10 mouse cellular contexts compared by ENCODE assay signal in genomic region chrX:102958917-102959316, GRCm38 (mm10). TPM values are rescaled to one million over a fixed set of nuclear protein-coding genes. Genes with fewer than 3 reads are reported as not detected.
DNase-seq lines count a peak whose midpoint lies in the region; ATAC-seq lines count a peak whose summit lies in the region.
"Had no signal": no experiment of that assay in that cellular context is flagged by ENCODE, and none has a peak within 500 bp of the region (broad histone marks: within the 10 kb centered on the region; RNA-seq: fewer than 3 reads in every experiment).

No protein-coding gene starts in this region.

- no peak for ATAC-seq in hindbrain, embryonic 11.5 days (ENCODE audit: low FRiP score)
- no peak; the same call in 1 of the 2 replicates for ATAC-seq in hindbrain, embryonic 16.5 days
- peak; percentile 69; the same call in 1 of the 2 replicates for ATAC-seq in neural tube, embryonic 15.5 days (ENCODE audit: low FRiP score)
- ATAC-seq in intestine, embryonic 16.5 days, result no peak

- peak; percentile 34 for DNase-seq in hindbrain, embryonic 11.5 days (ENCODE audit: low spot score)
- DNase-seq in 3T3-L1 (ENCODE audit: low read depth, low spot score) (peak; percentile 44), NIH3T3 (ENCODE audit: low read depth) (peak; percentile 37)
- peak; percentile 9 for DNase-seq in embryonic facial prominence, embryonic 10.5 days (ENCODE audit: low spot score)
- DNase-seq in spleen, adult 12 weeks (ENCODE audit: low spot score), result no peak

- WGBS in hindbrain, embryonic 11.5 days, result 37% methylated on average over 4 of the region's 4 CpGs
- 28% methylated on average over 4 of the region's 4 CpGs for WGBS in hindbrain, embryonic 16.5 days
- 38% methylated on average over 4 of the region's 4 CpGs for WGBS in embryonic facial prominence, embryonic 10.5 days
- 37% methylated on average over 4 of the region's 4 CpGs for WGBS in neural tube, embryonic 15.5 days
- WGBS in intestine, embryonic 16.5 days, result 34% methylated on average over 4 of the region's 4 CpGs

- H3K27me3 ChIP-seq in hindbrain, embryonic 11.5 days (ENCODE audit: control insufficient read depth, insufficient read depth, low read length), result no peaks in the 10 kb centered on the region
- H3K27me3 ChIP-seq in hindbrain, embryonic 16.5 days (replicated peaks; ENCODE audit: control insufficient read depth, insufficient read depth, low read length), result peaks cover 2% of the 10 kb centered on the region; the same call in 1 of the 2 replicates
- H3K27me3 ChIP-seq in embryonic facial prominence, embryonic 10.5 days (replicated peaks; ENCODE audit: low read depth, poor library complexity, severe bottlenecking), result peaks cover 29% of the 10 kb centered on the region
- H3K27me3 ChIP-seq in neural tube, embryonic 15.5 days (replicated peaks), result peaks cover 6% of the 10 kb centered on the region; the same call in 1 of the 2 replicates
- 0 out of 2 replicates have a peak, but pooled peaks cover 5% of the 10 kb centered on the region for H3K27me3 ChIP-seq in intestine, embryonic 16.5 days (replicated peaks; ENCODE audit: control insufficient read depth, insufficient read depth, low read length)
- H3K27me3 ChIP-seq: hindbrain, embryonic 15.5 days had no signal

- H3K4me3 ChIP-seq in hindbrain, embryonic 11.5 days (ENCODE audit: low read depth, low read length), result no peak overlapping the region
- no peak overlapping the region for H3K4me3 ChIP-seq in hindbrain, embryonic 16.5 days (ENCODE audit: low read length)
- H3K4me3 ChIP-seq in embryonic facial prominence, embryonic 10.5 days, result no peak overlapping the region
- no peak overlapping the region for H3K4me3 ChIP-seq in neural tube, embryonic 15.5 days (replicated peaks)
- no peak overlapping the region for H3K4me3 ChIP-seq in intestine, embryonic 16.5 days (ENCODE audit: low read length)
- H3K4me3 ChIP-seq: hindbrain, embryonic 15.5 days; midbrain, embryonic 12.5 days had no signal

- H3K9ac ChIP-seq in hindbrain, embryonic 11.5 days (ENCODE audit: low read depth, low read length), result no peak overlapping the region
- H3K9ac ChIP-seq in hindbrain, embryonic 16.5 days (ENCODE audit: low read depth, low read length), result no peak overlapping the region
- H3K9ac ChIP-seq in neural tube, embryonic 15.5 days (replicated peaks), result no peak overlapping the region
- H3K9ac ChIP-seq in intestine, embryonic 16.5 days (ENCODE audit: low read depth, low read length), result no peak overlapping the region
- H3K9ac ChIP-seq: hindbrain, embryonic 15.5 days; midbrain, embryonic 12.5 days had no signal

- H3K4me2 ChIP-seq in hindbrain, embryonic 11.5 days (replicated peaks; ENCODE audit: low read depth, low read length), result no peak overlapping the region
- no peak overlapping the region for H3K4me2 ChIP-seq in hindbrain, embryonic 16.5 days (ENCODE audit: low read length)
- H3K4me2 ChIP-seq in neural tube, embryonic 15.5 days, result no peak overlapping the region
- H3K4me2 ChIP-seq in intestine, embryonic 16.5 days (ENCODE audit: low read depth, low read length), result no peak overlapping the region
- H3K4me2 ChIP-seq: hindbrain, embryonic 15.5 days; midbrain, embryonic 12.5 days had no signal

- no peaks in the 10 kb centered on the region for H3K9me3 ChIP-seq in hindbrain, embryonic 11.5 days (ENCODE audit: control insufficient read depth, low read length)
- H3K9me3 ChIP-seq in hindbrain, embryonic 16.5 days (ENCODE audit: control insufficient read depth, low read length), result no peaks in the 10 kb centered on the region
- H3K9me3 ChIP-seq in embryonic facial prominence, embryonic 10.5 days, result no peaks in the 10 kb centered on the region
- H3K9me3 ChIP-seq in neural tube, embryonic 15.5 days (replicated peaks), result no peaks in the 10 kb centered on the region
- no peaks in the 10 kb centered on the region for H3K9me3 ChIP-seq in intestine, embryonic 16.5 days (ENCODE audit: control insufficient read depth, low read length)
- H3K9me3 ChIP-seq: hindbrain, embryonic 15.5 days; midbrain, embryonic 12.5 days had no signal

- H3K4me1 ChIP-seq in hindbrain, embryonic 11.5 days (replicated peaks; ENCODE audit: control insufficient read depth, insufficient read depth, low read length), result no peaks in the 10 kb centered on the region
- no peaks in the 10 kb centered on the region for H3K4me1 ChIP-seq in hindbrain, embryonic 16.5 days (ENCODE audit: control insufficient read depth, insufficient read depth, low read depth, low read length)
- H3K4me1 ChIP-seq in embryonic facial prominence, embryonic 10.5 days, result no peaks in the 10 kb centered on the region
- no peaks in the 10 kb centered on the region for H3K4me1 ChIP-seq in neural tube, embryonic 15.5 days
- H3K4me1 ChIP-seq in intestine, embryonic 16.5 days (ENCODE audit: control insufficient read depth, insufficient read depth, low read length), result no peaks in the 10 kb centered on the region
- H3K4me1 ChIP-seq: hindbrain, embryonic 15.5 days; midbrain, embryonic 12.5 days had no signal

- H3K36me3 ChIP-seq in hindbrain, embryonic 11.5 days (ENCODE audit: control insufficient read depth, insufficient read depth, low read length), result no peaks in the 10 kb centered on the region
- H3K36me3 ChIP-seq in hindbrain, embryonic 16.5 days (ENCODE audit: control insufficient read depth, insufficient read depth, low read length), result no peaks in the 10 kb centered on the region
- no peaks in the 10 kb centered on the region for H3K36me3 ChIP-seq in embryonic facial prominence, embryonic 10.5 days (replicated peaks)
- no peaks in the 10 kb centered on the region for H3K36me3 ChIP-seq in neural tube, embryonic 15.5 days
- H3K36me3 ChIP-seq in intestine, embryonic 16.5 days (ENCODE audit: control insufficient read depth, insufficient read depth, low read length), result no peaks in the 10 kb centered on the region
- H3K36me3 ChIP-seq: hindbrain, embryonic 15.5 days; midbrain, embryonic 12.5 days had no signal

- H3K27ac ChIP-seq in hindbrain, embryonic 11.5 days (ENCODE audit: low read depth, low read length), result no peak overlapping the region
- H3K27ac ChIP-seq in hindbrain, embryonic 16.5 days (ENCODE audit: low read depth, low read length), result no peak overlapping the region
- H3K27ac ChIP-seq in embryonic facial prominence, embryonic 10.5 days (replicated peaks), result no peak overlapping the region
- no peak overlapping the region for H3K27ac ChIP-seq in neural tube, embryonic 15.5 days (replicated peaks)
- no peak overlapping the region for H3K27ac ChIP-seq in intestine, embryonic 16.5 days (ENCODE audit: low read length)
- H3K27ac ChIP-seq: hindbrain, embryonic 15.5 days; midbrain, embryonic 12.5 days had no signal

RNA-seq across cellular contexts. Expression of gene 1700018G05Rik, which starts 30.7 kb away (rescaled TPM):
- polyA plus RNA-seq in hindbrain, embryonic 11.5 days (2014; fragmentation: Nextera tagmentation; extraction: Ambion mirVana), result not detected in 2 replicates
- not detected in 2 replicates for polyA plus RNA-seq in hindbrain, embryonic 16.5 days (2015; fragmentation: Nextera tagmentation; extraction: Ambion mirVana)
- not detected in 2 replicates for polyA plus RNA-seq in embryonic facial prominence, embryonic 10.5 days (2016; fragmentation: Nextera tagmentation; extraction: Ambion mirVana)
- polyA plus RNA-seq in neural tube, embryonic 15.5 days (2015; fragmentation: Nextera tagmentation; extraction: Ambion mirVana), result 0.64 TPM in 1 of 2 replicates, not detected in the other
- not detected in 2 replicates for polyA plus RNA-seq in intestine, embryonic 16.5 days (2015; fragmentation: Nextera tagmentation; extraction: Ambion mirVana)
- polyA plus RNA-seq: hindbrain, embryonic 15.5 days; midbrain, embryonic 12.5 days had no signal

RNA-seq across cellular contexts. Expression of gene 1700011M02Rik, which starts 50.2 kb away (rescaled TPM):
- polyA plus RNA-seq in hindbrain, embryonic 11.5 days (2014; fragmentation: Nextera tagmentation; extraction: Ambion mirVana), result not detected in 2 replicates
- polyA plus RNA-seq in hindbrain, embryonic 16.5 days (2015; fragmentation: Nextera tagmentation; extraction: Ambion mirVana), result not detected in 2 replicates
- not detected in 2 replicates for polyA plus RNA-seq in embryonic facial prominence, embryonic 10.5 days (2016; fragmentation: Nextera tagmentation; extraction: Ambion mirVana)
- polyA plus RNA-seq in neural tube, embryonic 15.5 days (2015; fragmentation: Nextera tagmentation; extraction: Ambion mirVana), result not detected in 2 replicates
- not detected in 2 replicates for polyA plus RNA-seq in intestine, embryonic 16.5 days (2015; fragmentation: Nextera tagmentation; extraction: Ambion mirVana)
- polyA plus RNA-seq: hindbrain, embryonic 15.5 days; midbrain, embryonic 12.5 days had no signal

RNA-seq across cellular contexts. Expression of gene Dmrtc1a, which starts 50.4 kb away (rescaled TPM):
- 0.60 and 0.83 TPM in 2 replicates for polyA plus RNA-seq in hindbrain, embryonic 11.5 days (2014; fragmentation: Nextera tagmentation; extraction: Ambion mirVana)
- polyA plus RNA-seq in hindbrain, embryonic 16.5 days (2015; fragmentation: Nextera tagmentation; extraction: Ambion mirVana), result 2.0 and 2.1 TPM in 2 replicates
- 0.39 and 0.43 TPM in 2 replicates for polyA plus RNA-seq in embryonic facial prominence, embryonic 10.5 days (2016; fragmentation: Nextera tagmentation; extraction: Ambion mirVana)
- polyA plus RNA-seq in neural tube, embryonic 15.5 days (2015; fragmentation: Nextera tagmentation; extraction: Ambion mirVana), result 1.0 and 1.5 TPM in 2 replicates
- 0.26 and 0.87 TPM in 2 replicates for polyA plus RNA-seq in intestine, embryonic 16.5 days (2015; fragmentation: Nextera tagmentation; extraction: Ambion mirVana)
